Mouse (Mus musculus) frontal cortex, postnatal 25 days (tissue): ENCODE data around the gene Trio.

Experiments used
- DNase-seq, 2 experiments: peaks; one replicate each; pipeline ENCODE4 v3.0.0; 2022; ENCODE audit warnings: low spot score in 2 of 2

Trio gene

GRCm38 (mm10) chr15:27877831-27878230 lies 147.8 kb downstream of the Trio start:
- no peak for DNase-seq

GRCm38 (mm10) chr15:27876327-27876726 lies 149.3 kb downstream of the Trio start:
- no peak for DNase-seq

DNA sequence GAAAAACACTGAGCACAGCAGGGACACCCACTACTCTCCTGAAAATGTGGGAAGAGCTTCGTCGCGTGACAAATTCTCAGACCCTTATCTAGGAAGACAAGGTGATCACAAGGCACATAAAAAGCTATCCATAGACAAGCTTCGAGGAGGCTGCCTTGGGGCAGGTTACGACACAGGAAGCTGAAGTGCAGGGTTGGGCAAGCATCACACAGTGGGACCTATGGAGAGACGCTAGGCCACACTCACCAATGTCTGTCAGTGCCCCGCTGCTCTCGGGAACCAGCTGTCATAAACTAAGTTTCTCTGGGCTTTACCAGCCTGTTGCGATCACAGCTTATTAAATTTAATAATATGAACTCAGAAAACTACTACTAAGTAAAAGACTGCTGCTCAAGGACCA lies 149.9 kb downstream of the Trio start:
- no peak for DNase-seq

DNA sequence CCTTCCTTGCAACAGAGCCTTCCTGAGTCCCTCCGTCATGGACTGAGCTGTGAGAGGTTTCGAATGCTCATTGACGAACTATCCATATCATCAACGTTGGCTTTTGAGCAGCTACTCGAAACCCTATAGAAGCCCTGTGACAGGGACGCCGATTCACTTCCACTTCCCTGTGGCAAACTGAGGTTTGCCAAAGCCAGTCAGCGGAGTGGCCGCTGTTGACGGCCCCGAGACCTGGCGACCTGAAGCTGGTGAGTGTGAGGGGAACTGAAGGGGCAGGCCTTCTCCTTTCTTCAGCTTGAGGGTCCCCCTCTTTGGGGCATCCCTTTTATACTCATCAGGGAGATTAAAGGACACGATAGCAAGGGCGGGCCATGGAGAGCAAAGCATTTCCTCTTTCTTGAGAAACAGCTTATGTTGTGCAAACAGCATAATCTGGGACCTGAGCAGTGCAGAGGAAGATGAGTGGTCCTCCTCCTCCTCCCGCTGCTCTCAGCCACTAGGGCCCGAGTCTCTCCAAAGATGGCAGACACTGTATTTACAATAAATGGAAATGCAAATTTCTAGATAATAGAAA lies 151.8 kb downstream of the Trio start:
- DNase-seq, result no peak

GRCm38 (mm10) chr15:27872286-27872685 lies 153.4 kb downstream of the Trio start:
- DNase-seq, result no peak

DNA sequence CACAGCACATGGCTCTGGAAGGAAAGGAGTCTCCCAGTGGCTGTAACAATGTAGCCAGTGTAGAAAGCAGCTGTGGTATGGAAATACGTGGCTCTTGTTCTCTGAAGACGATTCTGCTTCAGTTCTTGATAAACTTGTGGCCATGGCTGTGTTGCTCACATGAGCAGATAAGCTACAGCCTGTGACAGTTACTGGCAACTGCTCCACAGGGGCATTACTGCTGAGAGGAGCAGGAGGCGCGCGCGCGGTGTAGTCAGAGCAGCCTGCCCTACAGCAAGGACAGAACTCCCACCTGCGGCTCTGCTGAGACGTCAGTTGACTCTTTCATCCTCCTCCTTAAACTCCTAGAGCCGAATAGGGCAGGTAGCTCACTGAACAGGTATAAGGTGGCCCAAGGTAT lies 153.9 kb downstream of the Trio start:
- no peak for DNase-seq

DNA sequence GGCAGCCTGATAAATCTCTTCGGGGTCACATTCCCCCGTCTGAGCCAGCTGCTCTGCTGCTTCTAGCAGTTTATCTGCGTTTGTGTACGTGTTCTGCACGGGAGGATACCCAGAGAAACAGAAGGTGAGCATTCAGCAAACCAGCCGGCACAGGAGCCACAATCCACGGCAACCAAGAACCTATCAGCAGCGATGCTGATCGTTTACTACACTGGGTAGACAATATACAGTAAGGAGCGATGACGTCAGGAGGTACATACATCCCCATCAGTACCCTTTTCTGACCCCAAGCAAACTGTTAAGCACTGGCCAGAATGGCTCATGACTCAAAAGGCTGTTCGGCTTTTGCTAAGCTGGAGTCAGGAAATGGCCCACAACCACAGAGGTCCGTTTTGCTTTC lies 154.4 kb downstream of the Trio start:
- DNase-seq, result no peak

GRCm38 (mm10) chr15:27869001-27869400 lies 156.6 kb downstream of the Trio start:
- no peak for DNase-seq

DNA sequence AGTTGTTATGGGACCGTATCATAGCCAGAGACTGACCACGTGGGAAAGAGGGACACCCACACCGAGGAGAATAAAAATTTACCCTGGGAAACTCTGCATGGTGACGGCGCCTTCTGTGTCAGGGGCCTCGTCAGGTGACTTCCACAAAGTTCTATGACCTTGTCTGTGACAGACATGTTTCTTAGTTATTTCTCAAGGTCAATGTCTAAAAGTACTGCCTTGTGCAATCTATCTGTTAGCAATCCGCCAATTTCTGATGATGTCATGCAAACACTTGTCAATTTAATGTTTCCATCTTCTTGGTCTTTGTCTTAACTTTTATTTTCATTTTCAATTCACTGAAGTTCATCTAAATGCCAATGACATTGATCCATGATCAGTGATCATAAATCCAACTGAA lies 157.8 kb downstream of the Trio start:
- DNase-seq, result no peak

GRCm38 (mm10) chr15:27866471-27866870 lies 159.2 kb downstream of the Trio start:
- DNase-seq, result no peak

GRCm38 (mm10) chr15:27866053-27866452 lies 159.6 kb downstream of the Trio start:
- DNase-seq, result no peak

DNA sequence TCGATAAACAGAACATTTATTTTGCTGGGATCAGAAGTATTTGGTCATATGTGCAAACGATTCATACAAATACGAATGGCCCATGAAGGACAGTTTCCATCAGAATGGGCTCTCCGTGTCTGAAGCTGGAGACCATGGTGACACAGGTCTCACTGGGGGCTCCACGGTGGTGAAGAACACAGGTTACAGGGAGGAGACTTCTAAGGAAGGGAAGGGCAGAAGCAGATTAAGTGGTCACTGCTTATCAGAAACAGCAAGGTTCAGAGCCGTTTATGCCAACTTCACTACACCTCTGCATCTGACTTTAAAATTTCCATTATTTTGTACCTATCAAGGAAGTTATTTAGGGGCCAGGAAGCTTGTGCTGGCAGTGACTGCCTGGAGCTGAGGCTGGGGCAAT lies 161.3 kb downstream of the Trio start:
- DNase-seq, result no peak

- DNase-seq, result no peak
These were observed 162.7 kb downstream of the Trio start for GRCm38 (mm10) chr15:27862949-27863348.

- no peak for DNase-seq
These were observed 165.2 kb downstream of the Trio start for GRCm38 (mm10) chr15:27860439-27860838.

GRCm38 (mm10) chr15:27859590-27859989 lies 166.1 kb downstream of the Trio start:
- DNase-seq, result no peak

- DNase-seq, result no peak
These were observed 166.5 kb downstream of the Trio start for GRCm38 (mm10) chr15:27859115-27859514.

GRCm38 (mm10) chr15:27858179-27858819 lies 167.3 kb downstream of the Trio start:
- DNase-seq, result no peak

GRCm38 (mm10) chr15:27857242-27857641 lies 168.4 kb downstream of the Trio start:
- DNase-seq, result no peak

DNA sequence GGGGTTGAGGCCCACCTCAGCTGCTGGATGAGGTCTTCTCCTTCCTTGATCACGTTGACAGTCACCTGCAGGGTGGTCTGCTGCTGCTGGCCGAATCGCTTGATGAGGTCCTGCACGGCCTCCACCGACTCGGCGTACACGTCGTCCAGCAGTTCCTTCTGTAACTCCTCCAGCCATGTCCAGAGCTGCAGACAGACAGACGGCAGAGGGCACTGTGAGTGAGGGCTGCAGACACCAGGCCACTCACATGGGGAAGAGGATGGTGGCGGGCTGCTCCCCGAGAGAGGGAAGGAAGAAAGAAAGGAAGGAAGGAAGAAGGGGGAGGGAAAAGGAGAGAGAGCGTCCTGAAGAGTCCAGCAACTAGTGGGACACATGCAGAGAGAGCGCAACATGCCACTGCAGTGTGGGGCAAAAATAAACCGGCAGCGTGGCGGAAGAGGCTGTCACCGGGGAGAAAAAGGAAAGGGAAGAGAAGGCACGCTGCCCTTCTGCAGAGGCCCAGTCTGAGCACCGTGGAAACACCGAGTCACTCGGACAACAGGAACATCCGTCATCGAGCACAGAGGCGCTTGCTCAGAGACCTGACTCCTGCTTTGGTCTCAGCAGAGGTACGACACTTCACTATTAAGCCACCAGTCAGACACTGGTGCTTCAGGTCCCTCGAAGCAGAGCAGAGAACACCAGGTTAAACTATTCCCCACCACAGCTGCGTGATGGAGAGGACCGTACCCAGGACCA lies 169.4 kb downstream of the Trio start:
- DNase-seq, result no peak

- no peak for DNase-seq
These were observed 174.3 kb downstream of the Trio start for GRCm38 (mm10) chr15:27851312-27851711.

DNA sequence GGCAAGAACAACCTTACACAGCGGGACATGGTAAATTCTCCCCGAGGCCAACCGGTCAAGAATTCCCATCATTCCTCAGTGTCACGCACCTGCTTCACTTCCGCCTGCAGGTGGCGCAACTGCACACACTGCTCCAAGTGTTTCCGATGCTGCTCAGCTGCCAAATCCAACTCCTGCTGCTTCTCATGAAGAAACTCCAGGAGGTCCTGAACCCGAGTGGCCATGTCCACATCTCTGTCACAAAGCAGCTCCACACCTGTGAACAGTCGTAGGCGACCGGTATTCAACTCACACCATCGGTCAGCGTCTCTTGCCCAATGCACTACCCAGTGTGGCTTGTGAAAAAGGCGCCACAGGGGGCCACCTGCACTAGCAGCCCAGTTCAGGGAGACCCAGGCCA lies 174.7 kb downstream of the Trio start:
- DNase-seq, result no peak

DNA sequence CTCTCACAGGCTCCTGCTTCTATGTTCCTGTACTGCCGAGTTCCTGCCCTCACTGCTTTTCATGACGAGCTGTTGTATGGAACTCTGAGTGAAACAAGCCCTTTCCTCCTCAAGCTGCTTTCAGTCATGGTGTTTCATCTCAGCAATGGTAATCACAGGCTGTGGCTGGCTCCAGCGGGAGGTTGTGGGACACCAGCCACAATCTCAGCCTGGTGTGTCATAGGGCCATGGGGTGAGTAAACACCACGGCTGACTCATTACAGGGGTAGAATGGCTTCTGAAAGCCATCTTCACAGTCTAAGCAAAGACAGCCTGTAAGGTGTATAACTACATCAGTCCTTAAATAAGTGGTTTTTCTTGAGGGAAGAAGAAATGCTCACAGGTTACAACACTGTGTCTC lies 175.7 kb downstream of the Trio start:
- no peak for DNase-seq

DNA sequence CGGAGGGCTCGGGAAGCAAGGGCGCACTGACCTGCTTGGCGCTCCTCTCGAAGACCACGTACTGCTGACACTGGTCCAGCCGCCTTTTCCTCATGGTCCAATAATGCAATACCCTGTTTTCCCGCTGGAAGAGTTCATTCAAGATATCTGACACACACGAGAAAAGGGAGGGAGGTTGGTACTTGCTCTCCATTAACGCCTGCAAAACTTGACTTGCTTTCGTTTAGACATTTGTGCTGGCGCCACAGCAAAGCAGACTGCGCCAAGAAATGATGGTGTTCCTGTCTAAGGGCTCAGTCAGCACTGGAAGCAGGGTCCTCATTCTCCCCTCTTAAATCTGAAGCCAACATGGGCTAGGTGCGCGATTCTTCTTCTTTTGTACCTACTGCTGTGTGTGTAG lies 184.0 kb downstream of the Trio start:
- DNase-seq, result no peak
